Mouse (Mus musculus) forebrain, embryonic 14.5 days (tissue): ENCODE data around the gene Ak5. TPM values are rescaled to one million over a fixed set of nuclear protein-coding genes. Genes with fewer than 3 reads are reported as not detected.

Experiments used
- ATAC-seq: fragments of 200-750 bp; cut with Nextera tagmentation; 2 replicates; pipeline ENCODE4 v1.8.0; 2017; ENCODE audit warnings: mild to moderate bottlenecking, moderate library complexity
- DNase-seq: peaks from one replicate; pipeline ENCODE4 v3.0.0-alpha.2; 2015; ENCODE audit warnings: low spot score
- H3K27ac ChIP-seq: fragments of 300-500 bp; sonication (generic); 2 replicates; pipeline ENCODE4 v1.5.1; 2014; ENCODE audit warnings: low read depth, mild to moderate bottlenecking, control low read depth, low read length, moderate library complexity
- H3K27me3 ChIP-seq: fragments of 300-500 bp; sonication (generic); replicated peaks from 2 replicates; pipeline ENCODE4 v1.6.1; 2014; ENCODE audit warnings: low read length, control low read depth, mixed read lengths; ENCODE audit not compliant: control insufficient read depth, insufficient read depth
- H3K36me3 ChIP-seq: fragments of 300-500 bp; sonication (generic); 2 replicates; pipeline ENCODE4 v1.6.1; 2014; ENCODE audit warnings: low read length, control low read depth; ENCODE audit not compliant: control insufficient read depth, insufficient read depth
- H3K4me1 ChIP-seq: fragments of 300-500 bp; sonication (generic); 2 replicates; pipeline ENCODE4 v1.6.1; 2014; ENCODE audit warnings: antibody characterized with exemption, low read length, control low read depth; ENCODE audit not compliant: control insufficient read depth, insufficient read depth
- H3K4me2 ChIP-seq: fragments of 300-500 bp; sonication (generic); 2 replicates; pipeline ENCODE4 v1.6.1; 2014; ENCODE audit warnings: mild to moderate bottlenecking, control low read depth, low read length
- H3K4me3 ChIP-seq: fragments of 300-500 bp; sonication (generic); 2 replicates; pipeline ENCODE4 v1.5.1; 2014; ENCODE audit warnings: low read depth, low read length, control low read depth
- H3K9ac ChIP-seq: fragments of 300-500 bp; sonication (generic); 2 replicates; pipeline ENCODE4 v1.6.1; 2014; ENCODE audit warnings: mild to moderate bottlenecking, low read length, control low read depth, moderate library complexity
- H3K9me3 ChIP-seq: fragments of 300-500 bp; sonication (generic); replicated peaks from 2 replicates; pipeline ENCODE4 v1.6.1; 2016; ENCODE audit warnings: low read length, control low read depth, mixed read lengths; ENCODE audit not compliant: control insufficient read depth
- WGBS: fragments of 180-500 bp; shearing (Covaris S2); extraction: QIAGEN DNeasy Blood & Tissue Kit; methylation state at CpG from one replicate; pipeline ENCODE4 v1.1.7; 2014; 5-methylcytosine and 5-hydroxymethylcytosine counted together
- polyA plus RNA-seq: library from polyadenylated mRNA; unstranded; fragments of >200 nt; fragmentation: Nextera tagmentation; extraction: Ambion mirVana; gene quantifications from 2 replicates; pipeline ENCODE4 v1.2.1, GENCODE M21; 2014

Gene Ak5
- polyA plus RNA-seq, 1 experiment from 2014 or later = 4.9 TPM

DNA sequence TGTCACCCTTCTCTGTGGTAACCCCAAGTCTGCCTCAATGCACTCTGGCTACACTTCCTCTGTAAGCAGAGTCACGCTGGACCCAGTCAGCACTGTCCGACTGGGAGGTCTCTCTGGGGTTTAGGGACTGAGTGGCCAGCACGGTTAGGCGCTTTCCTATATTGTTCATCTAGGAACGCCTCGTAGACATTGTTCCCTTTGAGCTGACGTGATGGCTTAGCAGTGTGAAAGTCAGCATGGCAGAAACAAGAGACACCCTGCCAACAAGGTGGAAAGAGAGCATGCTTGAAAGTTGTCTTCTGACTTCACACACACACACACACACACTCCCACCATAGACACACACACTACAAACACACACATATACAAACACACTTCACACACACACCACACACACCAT lies 112.9 kb downstream of the Ak5 start:
- Histone ChIP-seq H3K9ac (no peak overlapping the region), H3K36me3 (no peaks in the 10 kb centered on the region), H3K4me1 (no peaks in the 10 kb centered on the region), H3K27ac (no peak overlapping the region), H3K27me3 (no peaks in the 10 kb centered on the region), H3K4me3 (no peak overlapping the region), H3K9me3 (no peaks in the 10 kb centered on the region), H3K4me2 (no peak overlapping the region)
- WGBS = 34% methylated on average over 7 of the region's 7 CpGs
- DNase-seq = no peak
- ATAC-seq = no peak

DNA sequence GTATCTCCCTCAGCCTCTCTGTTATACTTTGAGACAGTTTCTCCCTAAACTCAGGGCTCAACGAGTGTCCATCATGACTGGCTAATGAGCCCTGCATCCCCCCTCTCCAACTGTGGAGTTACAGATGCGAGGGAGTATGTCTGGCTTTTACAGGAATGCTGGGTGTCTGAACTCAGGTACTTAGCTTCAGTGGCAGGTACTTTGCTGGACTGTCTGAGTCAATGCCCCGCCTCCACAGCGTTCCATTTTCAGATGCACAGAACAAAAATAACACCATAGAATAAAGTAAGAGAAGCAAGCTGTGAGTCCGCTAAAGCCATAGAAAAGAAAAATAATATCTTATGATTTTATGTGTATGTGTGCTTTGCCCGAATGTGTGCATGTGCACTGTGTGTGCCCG lies 113.8 kb downstream of the Ak5 start:
- 93% methylated on average over 7 of the region's 7 CpGs for WGBS
- ATAC-seq = no peak
- H3K27me3 ChIP-seq = no peaks in the 10 kb centered on the region
- no peak for DNase-seq
- H3K36me3 ChIP-seq = no peaks in the 10 kb centered on the region
- H3K4me1 ChIP-seq = no peaks in the 10 kb centered on the region
- no peak overlapping the region for H3K27ac ChIP-seq
- no peak overlapping the region for H3K9ac ChIP-seq
- H3K4me3 ChIP-seq = no peak overlapping the region
- H3K4me2 ChIP-seq = no peak overlapping the region
- H3K9me3 ChIP-seq = no peaks in the 10 kb centered on the region

DNA sequence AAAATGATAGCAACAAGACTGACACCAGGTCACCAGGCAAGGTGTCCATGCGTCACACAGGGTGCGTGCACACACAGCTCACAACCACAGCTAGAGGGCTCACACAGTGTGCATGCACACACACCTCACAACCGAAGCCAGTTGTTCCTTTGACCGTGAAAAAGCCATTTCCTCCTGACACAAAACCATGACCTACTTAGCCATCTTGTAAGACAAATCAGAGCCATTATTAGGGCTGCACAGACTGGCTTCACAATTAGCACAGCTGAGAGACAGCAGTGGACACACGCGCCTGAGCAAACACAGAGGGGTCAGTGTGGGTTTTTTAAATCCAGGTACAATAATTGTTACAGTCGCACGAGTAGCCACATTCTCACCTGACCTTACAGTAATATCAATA lies 115.5 kb downstream of the Ak5 start:
- Histone ChIP-seq H3K36me3 (no peaks in the 10 kb centered on the region), H3K27ac (no peak overlapping the region), H3K27me3 (no peaks in the 10 kb centered on the region), H3K9ac (no peak overlapping the region), H3K4me2 (no peak overlapping the region), H3K4me1 (no peaks in the 10 kb centered on the region), H3K4me3 (no peak overlapping the region), H3K9me3 (no peaks in the 10 kb centered on the region)
- ATAC-seq (no peak), DNase-seq (no peak)
- WGBS = 86% methylated on average over 8 of the region's 8 CpGs

DNA sequence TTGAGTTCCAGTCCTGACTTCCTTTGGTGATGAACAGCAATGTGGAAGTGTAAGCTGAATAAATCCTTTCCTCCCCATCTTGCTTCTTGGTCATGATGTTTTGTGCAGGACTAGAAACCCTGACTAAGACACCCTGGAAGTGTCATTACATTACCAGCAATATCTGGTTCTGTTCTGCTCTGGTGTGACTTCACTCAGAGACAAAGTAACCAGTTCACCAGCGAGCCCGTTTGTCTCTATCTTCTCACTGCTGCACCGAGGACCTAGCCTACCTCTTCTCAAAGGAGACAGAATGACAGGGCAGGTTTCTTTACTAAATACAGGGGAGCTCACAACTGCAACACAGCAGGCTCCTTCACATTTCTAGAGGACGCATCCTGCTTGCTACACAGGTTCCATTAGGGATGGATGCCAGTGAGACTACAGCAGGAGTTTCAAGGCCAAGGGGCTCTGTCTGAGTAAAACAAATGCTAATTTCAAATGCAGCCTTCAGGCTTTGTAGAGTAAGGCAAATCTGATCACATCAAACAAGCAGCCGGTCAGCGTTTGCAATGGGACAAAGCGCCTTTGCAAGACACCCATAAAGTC lies 117.5 kb downstream of the Ak5 start:
- Histone ChIP-seq H3K4me3 (no peak overlapping the region), H3K36me3 (no peaks in the 10 kb centered on the region), H3K27me3 (no peaks in the 10 kb centered on the region), H3K9me3 (no peaks in the 10 kb centered on the region), H3K4me1 (no peaks in the 10 kb centered on the region), H3K9ac (no peak overlapping the region), H3K27ac (no peak overlapping the region), H3K4me2 (no peak overlapping the region)
- ATAC-seq (no peak), DNase-seq (no peak)
- 85% methylated on average over 7 of the region's 7 CpGs for WGBS

DNA sequence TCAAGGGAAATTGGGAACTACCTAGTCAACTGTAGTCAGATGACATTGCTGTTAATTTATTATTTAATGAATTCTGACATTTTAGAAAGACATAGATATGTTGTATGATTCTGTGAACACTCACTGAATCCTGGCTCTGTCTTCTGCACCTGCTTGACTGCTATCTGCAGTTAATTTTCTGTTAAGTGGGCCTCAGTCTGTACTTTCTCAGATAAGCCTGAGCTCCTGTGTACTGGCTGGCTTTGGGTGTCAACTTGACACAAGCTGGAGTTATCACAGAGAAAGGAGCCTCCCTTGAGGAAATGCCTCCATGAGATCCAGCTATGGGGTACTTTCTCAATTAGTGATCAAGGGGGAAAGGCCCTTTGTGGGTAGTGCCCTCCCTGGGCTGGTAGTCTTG lies 118.1 kb downstream of the Ak5 start:
- Histone ChIP-seq H3K4me3 (no peak overlapping the region), H3K9ac (no peak overlapping the region), H3K4me1 (no peaks in the 10 kb centered on the region), H3K4me2 (no peak overlapping the region), H3K27ac (no peak overlapping the region), H3K27me3 (no peaks in the 10 kb centered on the region), H3K9me3 (no peaks in the 10 kb centered on the region), H3K36me3 (no peaks in the 10 kb centered on the region)
- ATAC-seq (no peak), DNase-seq (no peak)

DNA sequence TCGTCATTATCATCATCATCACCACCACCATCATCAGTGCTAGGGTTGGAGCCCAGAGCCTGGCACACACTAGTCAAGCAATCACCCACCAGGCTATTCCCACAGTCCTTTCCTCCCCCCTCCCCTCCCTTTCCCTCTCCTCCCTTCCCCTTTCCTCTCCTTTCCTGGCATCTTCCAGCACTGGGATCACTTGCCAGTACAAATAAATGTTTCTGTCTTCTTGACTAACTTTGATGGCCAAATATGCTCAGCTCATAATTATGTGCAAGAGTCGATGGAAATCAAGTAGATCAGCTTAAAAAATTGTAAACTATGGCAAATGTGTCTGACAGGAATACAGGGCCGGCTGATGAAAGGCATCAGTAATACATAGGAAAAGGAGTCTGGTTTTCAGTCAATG lies 123.2 kb downstream of the Ak5 start:
- Histone ChIP-seq H3K4me1 (no peaks in the 10 kb centered on the region), H3K9me3 (no peaks in the 10 kb centered on the region), H3K36me3 (no peaks in the 10 kb centered on the region), H3K4me2 (no peak overlapping the region), H3K27ac (no peak overlapping the region), H3K9ac (no peak overlapping the region), H3K4me3 (no peak overlapping the region), H3K27me3 (no peaks in the 10 kb centered on the region)
- no peak for DNase-seq
- WGBS = 84% methylated on average over 3 of the region's 3 CpGs
- ATAC-seq = no peak

DNA sequence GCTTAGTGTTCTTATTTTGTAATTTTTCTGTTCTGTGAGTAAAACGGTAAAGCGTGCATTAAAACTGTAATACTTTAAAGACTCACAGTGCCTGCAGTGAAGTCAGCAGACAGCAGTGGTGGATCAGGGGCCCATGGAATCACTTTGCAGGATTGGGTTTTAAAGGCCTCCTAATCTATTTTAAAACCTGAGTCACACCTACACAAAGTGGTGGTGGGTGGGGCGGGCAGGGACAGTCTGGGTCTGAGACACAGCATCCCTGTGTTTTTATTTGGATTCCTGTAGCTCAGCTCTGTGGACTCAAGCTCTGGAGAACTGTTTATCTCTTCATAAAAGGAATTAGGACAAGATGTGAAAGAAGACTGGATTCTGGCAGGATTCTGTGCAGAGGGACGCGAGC lies 125.9 kb downstream of the Ak5 start:
- Histone ChIP-seq H3K4me2 (no peak overlapping the region), H3K27me3 (no peaks in the 10 kb centered on the region), H3K27ac (no peak overlapping the region), H3K9ac (no peak overlapping the region), H3K4me1 (no peaks in the 10 kb centered on the region), H3K36me3 (no peaks in the 10 kb centered on the region), H3K4me3 (no peak overlapping the region), H3K9me3 (no peaks in the 10 kb centered on the region)
- 78% methylated on average over 5 of the region's 5 CpGs for whole genome bisulfite sequencing
- no peak for DNase-seq
- ATAC-seq = no peak

DNA sequence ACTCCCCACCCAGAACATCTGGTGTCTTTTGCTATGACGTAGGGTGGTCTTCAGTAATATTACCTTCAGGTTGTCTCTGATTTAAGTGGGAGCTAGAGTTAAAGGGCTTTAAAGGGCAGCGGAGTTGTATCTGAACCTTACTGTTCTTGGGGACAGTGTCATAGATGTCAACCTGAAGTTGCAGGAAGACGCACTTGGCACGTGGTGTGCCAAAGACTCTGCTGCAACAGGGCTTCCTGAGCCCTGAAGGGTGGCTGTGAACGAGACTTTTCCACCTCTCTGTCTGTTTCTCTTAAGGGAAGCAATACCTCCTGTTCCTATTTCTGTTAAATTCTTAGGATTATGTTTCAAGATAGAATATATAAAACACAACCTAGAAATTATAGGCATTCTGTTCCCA lies 137.8 kb downstream of the Ak5 start:
- Histone ChIP-seq H3K9me3 (no peaks in the 10 kb centered on the region), H3K4me3 (no peak overlapping the region), H3K36me3 (no peaks in the 10 kb centered on the region), H3K9ac (no peak overlapping the region), H3K27ac (no peak overlapping the region), H3K27me3 (no peaks in the 10 kb centered on the region), H3K4me2 (no peak overlapping the region), H3K4me1 (no peaks in the 10 kb centered on the region)
- 91% methylated on average over 5 of the region's 5 CpGs for WGBS
- no peak for ATAC-seq
- no peak for DNase-seq

DNA sequence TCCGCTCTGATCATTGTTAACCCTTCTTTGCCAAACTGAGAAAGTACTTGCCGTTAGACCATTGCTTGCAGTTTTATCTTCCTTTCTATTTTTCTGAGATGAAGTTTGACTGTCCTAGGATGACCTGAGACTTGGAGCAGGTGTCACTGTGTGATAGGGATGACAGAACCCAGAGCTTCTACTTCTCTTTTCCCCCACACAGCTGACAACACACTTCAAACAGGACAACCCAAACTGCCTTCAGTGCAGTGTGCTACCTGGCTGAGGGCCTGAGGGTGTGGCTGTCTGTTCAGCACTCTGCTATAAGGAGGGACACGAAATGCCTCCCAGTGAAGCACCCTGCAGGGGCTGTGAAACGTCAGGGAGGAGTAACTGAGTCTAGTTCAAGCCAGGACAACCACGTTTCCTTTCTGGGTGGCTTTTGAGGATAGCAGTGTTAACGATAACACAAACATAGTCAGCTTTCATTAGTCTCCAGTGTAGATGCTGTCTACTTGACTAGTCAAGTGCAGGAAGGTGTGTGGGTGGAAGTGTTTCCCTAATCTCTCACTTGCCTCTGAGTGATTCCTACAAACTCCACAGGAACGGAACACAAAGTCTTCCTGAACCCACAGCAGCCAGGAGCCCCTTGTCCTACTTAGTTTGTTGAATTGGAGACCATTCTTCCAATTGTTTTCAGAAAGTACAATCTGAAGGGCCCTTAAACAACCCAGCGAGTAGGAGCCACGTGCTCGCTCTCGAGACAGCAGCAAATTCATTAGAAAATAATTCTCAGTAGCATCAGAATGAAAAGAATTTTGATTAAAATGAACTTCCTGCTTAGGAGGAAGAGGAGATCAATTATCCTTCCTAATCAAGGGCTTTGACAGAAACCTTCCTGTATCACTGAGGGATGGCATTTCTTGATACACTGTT lies 138.8 kb downstream of the Ak5 start:
- 68% methylated on average over 11 of the region's 11 CpGs for WGBS
- DNase-seq (no peak), ATAC-seq (no peak)
- H3K4me1 ChIP-seq = no peaks in the 10 kb centered on the region
- no peaks in the 10 kb centered on the region for H3K27me3 ChIP-seq
- H3K27ac ChIP-seq = no peak overlapping the region
- H3K36me3 ChIP-seq = no peaks in the 10 kb centered on the region
- no peak overlapping the region for H3K4me2 ChIP-seq
- no peaks in the 10 kb centered on the region for H3K9me3 ChIP-seq
- H3K9ac ChIP-seq = no peak overlapping the region
- H3K4me3 ChIP-seq = no peak overlapping the region
